Mouse (Mus musculus) lung, adult 2 months (tissue): Measurements from ENCODE around the gene Hba-x.

Source experiments
- CTCF ChIP-seq: fragments of 200-500 bp; IDR thresholded peaks from 2 replicates; pipeline ENCODE4 v1.5.1; 2011; ENCODE audit warnings: mild to moderate bottlenecking, low read length, control low read depth; ENCODE audit not compliant: insufficient read depth
- POLR2A ChIP-seq: fragments of 200-500 bp; IDR thresholded peaks from 2 replicates; pipeline ENCODE4 v1.6.1; 2011; ENCODE audit warnings: low read depth, mild to moderate bottlenecking, control low read depth, low read length, borderline replicate concordance; ENCODE audit errors: extremely low read depth

- TF ChIP-seq POLR2A, result no peak
- TF ChIP-seq CTCF, result no peak
These were observed 43.4 kb upstream of the Hba-x start for GRCm38 (mm10) chr11:32232848-32233247.
